Mouse (Mus musculus): ENCODE data around the gene Msgn1.

Gene Msgn1

GRCm38 (mm10) chr12:11208872-11209271 lies at the start of gene Msgn1:
Gene Msgn1, minus strand, starts transcription at chr12:11208972.
- no peak for DNase-seq

DNA sequence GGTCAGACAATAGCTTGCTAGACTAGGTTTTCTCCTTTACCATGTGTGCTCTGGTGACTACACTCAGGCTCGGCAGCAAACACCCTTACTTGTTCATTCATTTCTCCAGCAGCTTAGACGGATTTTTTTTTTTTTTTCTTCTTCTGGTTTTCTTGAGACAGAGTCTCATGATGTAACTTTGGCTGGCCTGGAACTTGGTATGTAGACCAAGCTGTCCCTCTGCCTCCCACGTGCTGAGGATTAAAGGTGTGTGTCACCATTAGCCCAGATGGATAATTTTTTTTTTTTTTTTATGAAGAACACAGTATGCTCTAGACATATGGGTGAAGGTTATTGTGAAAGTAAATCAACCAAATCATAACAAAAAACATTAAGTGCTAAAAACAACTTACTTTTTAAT lies 41.5 kb upstream of the Msgn1 start:
- no peak for DNase-seq

DNA sequence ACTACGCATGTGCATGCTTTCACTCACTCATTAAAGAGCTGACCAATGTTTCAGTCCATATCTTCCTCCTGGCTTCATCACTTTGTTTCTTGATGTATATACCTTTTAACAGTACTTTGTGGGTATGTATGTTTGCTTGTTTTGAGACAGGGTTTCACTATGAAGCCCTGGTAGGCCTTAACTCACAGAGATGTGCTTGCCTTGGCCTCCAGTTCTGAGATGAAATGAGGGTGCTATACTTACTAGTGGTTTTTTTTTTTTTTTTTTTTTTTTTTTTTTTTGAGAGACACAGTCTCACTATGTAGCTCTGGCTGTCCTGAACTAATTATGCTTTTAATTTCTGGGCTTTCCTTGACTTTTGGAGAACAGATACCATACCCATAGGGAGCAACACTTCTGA lies 38.7 kb upstream of the Msgn1 start:
- no peak for DNase-seq

DNA sequence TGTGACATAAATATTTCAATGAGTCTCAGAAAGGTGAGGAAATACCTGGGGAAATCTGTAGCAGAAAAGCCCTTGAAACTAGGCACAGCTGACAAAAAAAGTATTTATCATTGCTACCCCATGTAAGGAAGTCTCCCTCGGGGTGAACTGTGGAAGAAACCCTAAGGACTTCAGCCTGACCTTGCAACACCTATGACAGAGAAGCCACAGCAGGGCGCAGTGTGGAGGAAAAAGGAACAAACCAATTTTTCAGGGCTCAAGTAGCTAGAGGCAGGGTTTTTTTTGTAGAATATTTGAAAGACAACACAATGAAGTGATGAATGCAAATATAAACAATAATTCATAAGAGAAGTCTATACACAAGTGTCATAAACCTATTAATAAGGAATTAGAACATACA lies 27.2 kb upstream of the Msgn1 start:
- no peak for DNase-seq

- no peak for DNase-seq
Observed at GRCm38 (mm10) chr12:11230267-11230666, 21.5 kb upstream of the Msgn1 start.

DNA sequence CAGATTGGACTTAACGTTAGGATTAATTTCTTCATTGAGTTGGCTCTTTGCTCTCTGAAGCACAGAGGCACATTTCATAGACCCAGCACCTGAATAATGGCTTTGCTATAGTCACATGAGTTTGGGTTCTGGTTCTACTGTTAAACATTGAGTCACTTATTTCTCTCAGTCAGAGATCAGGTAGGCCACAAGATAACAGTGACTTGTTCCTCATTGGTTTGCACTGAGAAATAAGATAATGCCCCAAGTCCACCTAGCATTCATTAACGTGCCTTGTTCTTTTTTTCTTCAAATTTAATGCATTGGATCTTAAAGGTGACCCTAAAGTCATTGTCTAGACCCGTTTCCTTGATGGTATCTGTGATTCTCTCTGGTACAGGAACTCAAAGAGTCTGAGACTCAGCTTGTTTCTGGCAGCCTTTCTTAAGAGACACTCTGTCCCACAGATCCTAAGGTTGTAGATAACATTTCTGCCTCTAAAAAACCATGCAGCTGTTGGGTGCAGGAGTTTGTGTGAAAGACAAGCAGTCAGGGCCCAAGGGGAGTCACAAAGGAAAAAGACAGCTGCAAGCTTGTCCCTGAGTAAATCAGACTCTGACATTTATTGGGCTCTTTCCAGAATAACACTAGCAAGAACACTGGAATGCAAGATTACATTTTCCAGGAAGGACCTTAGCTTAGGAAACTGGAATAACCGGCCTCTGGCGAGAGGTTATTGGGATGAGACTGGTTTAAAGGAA lies 17.9 kb upstream of the Msgn1 start:
- DNase-seq: no peak

DNA sequence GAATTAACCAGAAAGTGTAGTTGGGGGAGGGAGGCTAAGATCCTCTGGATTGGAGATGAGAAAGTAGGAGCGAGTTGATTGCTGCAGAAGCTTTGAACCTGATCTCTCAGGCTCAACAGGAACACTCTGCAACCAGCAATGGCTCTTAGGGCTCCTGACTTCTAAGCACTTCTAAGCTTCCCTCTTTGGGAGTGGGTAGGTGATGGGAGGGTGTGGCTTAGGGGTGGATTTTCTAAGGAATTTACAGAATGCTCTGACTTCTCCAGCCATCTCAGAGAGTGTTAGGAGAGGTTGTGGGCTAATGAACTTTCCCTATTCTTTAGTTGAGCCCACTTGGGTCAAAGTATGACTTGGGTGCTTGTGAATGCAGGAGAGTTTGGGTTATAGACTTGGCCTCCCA lies 17.4 kb upstream of the Msgn1 start:
- DNase-seq: no peak

GRCm38 (mm10) chr12:11224722-11225121 lies 15.9 kb upstream of the Msgn1 start:
- DNase-seq: no peak

GRCm38 (mm10) chr12:11223090-11223489 lies 14.3 kb upstream of the Msgn1 start:
- no peak for DNase-seq

GRCm38 (mm10) chr12:11222566-11222965 lies 13.8 kb upstream of the Msgn1 start:
- DNase-seq: no peak

DNA sequence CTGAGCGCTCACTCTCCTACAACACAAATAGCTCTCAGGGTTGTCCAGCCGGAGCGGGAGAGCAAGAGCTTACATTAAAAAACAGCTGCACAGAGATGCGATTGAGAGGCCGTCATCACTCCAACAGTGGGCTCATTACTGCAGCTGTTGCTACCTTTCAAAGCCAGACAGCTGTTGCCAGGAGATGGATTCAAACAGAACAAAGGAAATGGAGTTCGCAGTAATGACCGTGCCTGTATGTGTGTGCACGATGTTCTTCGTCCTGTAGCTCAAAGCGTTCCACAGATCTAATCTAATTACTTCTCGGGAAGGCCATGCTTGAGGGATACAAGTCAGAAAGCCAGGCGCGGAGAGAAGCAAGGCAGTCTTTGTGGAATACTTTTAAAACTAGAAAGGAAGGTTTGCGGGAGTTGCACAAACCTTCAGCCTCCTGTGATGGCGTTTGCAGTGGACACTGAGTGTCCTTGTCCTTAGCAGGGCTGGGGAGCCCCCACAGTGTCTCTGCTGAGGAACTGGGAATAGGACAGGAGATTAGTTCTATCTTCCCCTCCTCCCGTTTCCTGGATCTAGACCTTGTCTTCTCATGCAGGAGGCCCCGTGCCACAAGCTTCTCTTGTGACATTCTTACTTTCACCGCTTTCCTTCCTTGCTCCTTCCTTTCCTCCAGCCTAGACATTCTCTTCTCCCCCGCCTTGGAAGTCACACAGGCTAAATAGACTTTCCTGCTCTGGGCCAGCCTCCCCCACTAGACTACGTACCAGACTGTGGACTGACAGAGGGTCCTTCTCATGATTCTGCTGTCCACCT lies 13.0 kb upstream of the Msgn1 start:
- DNase-seq: no peak

GRCm38 (mm10) chr12:11217726-11218250 lies 9.0 kb upstream of the Msgn1 start:
- no peak for DNase-seq

GRCm38 (mm10) chr12:11216454-11216853 lies 7.7 kb upstream of the Msgn1 start:
- no peak for DNase-seq

- DNase-seq: no peak
Observed at GRCm38 (mm10) chr12:11215555-11215954, 6.8 kb upstream of the Msgn1 start.

DNA sequence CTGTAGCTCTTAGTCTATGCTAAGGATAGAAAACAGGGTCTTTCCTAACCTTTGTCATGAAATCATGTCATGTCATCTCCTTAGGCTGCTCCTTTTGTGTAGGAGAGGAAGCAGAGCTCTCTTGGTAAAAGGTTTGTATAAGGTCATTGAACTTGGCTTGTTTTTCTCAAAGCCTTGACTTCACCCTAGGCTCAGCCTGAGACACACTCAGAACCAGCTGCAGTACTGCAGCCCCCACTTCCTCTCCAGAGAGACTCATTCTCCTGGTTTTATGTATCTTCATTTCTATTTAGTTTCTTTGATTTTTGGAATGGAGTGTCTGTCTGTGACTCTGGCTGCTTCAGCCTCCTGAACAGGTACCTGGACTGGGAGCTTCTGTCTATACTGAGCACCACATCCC lies 6.0 kb upstream of the Msgn1 start:
- no peak for DNase-seq

- DNase-seq: no peak
Observed at GRCm38 (mm10) chr12:11212881-11213280, 4.1 kb upstream of the Msgn1 start.

GRCm38 (mm10) chr12:11210361-11210760 lies 1.6 kb upstream of the Msgn1 start:
- DNase-seq: no peak

DNA sequence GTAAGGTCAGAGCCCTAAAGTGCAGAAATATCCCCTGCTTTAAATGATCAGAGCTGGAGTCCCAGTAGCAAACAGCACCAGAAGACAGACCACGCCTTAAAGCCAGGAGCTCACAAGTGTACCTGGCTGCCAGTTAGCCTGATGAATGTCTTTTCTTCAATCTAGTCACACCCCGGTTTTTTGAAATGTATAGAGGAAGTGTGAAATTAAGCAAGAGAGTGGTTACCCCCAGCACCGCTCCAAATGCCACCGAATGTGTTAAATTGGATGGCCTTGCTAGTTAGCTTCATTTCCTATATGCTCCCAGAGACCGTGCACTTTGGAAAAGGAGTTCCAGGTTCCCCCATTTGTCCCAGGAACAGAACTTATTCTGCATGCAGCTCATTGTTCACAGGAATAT lies 864 bp upstream of the Msgn1 start:
- DNase-seq: no peak

DNA sequence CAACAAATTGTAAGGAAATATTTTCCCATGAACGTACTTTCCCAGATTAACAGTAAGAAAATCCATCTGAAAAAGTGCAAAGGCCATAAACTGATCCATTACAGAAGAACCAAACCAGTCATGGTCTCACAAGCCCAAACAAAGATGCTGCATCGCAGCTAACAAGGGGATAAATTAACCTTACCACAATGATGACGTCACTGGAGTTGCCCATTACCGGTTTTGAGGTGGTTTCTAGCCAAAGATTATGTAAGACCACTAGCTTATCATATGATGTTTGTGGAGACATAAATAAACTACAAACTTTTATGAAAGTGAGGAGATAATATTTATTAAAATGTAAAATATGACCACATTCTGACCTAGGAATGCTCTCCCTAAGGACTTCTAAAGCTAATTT lies 2.5 kb downstream of the Msgn1 start:
- DNase-seq: no peak

- no peak for DNase-seq
Observed at GRCm38 (mm10) chr12:11203694-11204665, 4.8 kb downstream of the Msgn1 start.

DNA sequence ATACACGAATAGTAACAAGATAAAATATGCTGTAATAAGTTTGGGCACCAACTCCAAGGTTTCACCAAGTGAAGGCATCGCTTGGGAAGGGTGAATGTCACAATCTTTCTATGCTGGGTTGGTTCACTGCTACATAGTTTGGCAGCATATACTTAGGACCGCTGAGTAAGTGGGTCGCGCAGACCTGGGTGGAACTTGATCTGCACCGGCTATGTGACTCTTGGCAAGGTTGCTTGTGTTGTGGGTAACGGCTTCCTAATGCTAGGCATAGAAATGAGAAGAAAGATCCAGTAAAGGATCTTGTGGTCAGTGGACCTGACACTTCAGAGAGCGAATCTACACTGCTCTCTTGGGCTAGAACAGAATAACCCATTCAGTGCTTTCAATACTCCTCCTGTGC lies 6.3 kb downstream of the Msgn1 start:
- DNase-seq: no peak

DNA sequence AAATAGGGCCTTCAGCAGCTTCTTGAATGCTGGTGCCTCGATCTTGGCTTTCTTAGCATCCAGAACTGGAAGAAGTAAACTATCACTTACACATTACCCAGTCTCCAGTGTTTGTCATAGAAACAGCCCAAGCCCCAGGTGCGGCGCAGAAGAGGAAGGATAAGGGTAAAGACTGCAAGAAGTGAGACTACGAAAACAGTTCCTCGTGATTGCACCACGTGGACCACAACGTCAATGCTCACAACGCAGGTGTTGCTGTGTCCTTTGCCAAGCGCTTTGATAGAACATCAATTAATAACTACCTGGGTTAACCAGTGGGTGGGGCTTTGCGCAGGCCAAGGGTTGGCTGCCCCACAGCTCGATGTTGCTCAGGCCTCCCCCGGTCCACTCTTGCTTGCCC lies 8.1 kb downstream of the Msgn1 start:
- no peak for DNase-seq

DNA sequence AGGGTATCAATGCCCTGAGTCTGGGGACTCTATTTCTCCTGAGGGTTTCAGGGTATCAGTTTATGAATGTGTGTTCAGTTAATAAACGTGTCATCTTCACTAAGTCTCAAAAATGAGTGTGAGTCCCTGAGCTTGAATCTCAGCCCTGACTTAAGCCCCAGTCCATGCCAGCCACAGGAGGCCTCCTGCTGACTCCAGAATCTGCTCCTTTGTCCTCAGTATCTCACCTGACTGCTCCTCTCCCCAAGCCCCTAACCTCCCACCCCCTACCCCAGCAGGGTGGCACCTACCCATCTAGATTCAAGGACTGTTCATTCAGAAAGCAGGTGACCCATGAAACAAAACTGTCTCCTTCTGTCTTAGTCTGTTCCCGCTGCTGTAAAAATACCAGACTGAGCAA lies 10.2 kb downstream of the Msgn1 start:
- DNase-seq: no peak
